Mouse (Mus musculus) lung, embryonic 14.5 days (tissue): ENCODE results near the gene Rela. TPM values are rescaled to one million over a fixed set of nuclear protein-coding genes. Genes with fewer than 3 reads are reported as not detected.

Source experiments
- ATAC-seq: fragments of 200-750 bp; cut with Nextera tagmentation; 2 replicates; pipeline ENCODE4 v1.8.0; 2017; ENCODE audit warnings: mild to moderate bottlenecking, moderate TSS enrichment, moderate library complexity; ENCODE audit not compliant: insufficient read depth
- DNase-seq: peaks from one replicate; pipeline ENCODE4 v3.0.0-alpha.2; 2015
- H3K27ac ChIP-seq: fragments of 300-500 bp; sonication (generic); 2 replicates; pipeline ENCODE4 v1.5.1; 2014; ENCODE audit warnings: low read depth, mild to moderate bottlenecking, moderate library complexity
- H3K27me3 ChIP-seq: fragments of 300-500 bp; sonication (generic); 2 replicates; pipeline ENCODE4 v1.6.1; 2014; ENCODE audit warnings: low read length, control low read depth; ENCODE audit not compliant: insufficient read depth
- H3K36me3 ChIP-seq: fragments of 300-500 bp; sonication (generic); 2 replicates; pipeline ENCODE4 v1.6.1; 2014; ENCODE audit warnings: control low read depth; ENCODE audit not compliant: insufficient read depth
- H3K4me1 ChIP-seq: fragments of 300-500 bp; sonication (generic); 2 replicates; pipeline ENCODE4 v1.6.1; 2014; ENCODE audit warnings: antibody characterized with exemption, control low read depth; ENCODE audit not compliant: insufficient read depth
- H3K4me2 ChIP-seq: fragments of 300-500 bp; sonication (generic); 2 replicates; pipeline ENCODE4 v1.6.1; 2014; ENCODE audit warnings: mild to moderate bottlenecking
- H3K4me3 ChIP-seq: fragments of 300-500 bp; sonication (generic); 2 replicates; pipeline ENCODE4 v1.5.1; 2014; ENCODE audit warnings: low read depth, low read length
- H3K9ac ChIP-seq: fragments of 300-500 bp; sonication (generic); 2 replicates; pipeline ENCODE4 v1.6.1; 2014
- H3K9me3 ChIP-seq: fragments of 300-500 bp; sonication (generic); 2 replicates; pipeline ENCODE4 v1.6.1; 2016; ENCODE audit warnings: low read depth, low read length, control low read depth
- CTCF ChIP-seq: IDR thresholded peaks from 2 replicates; pipeline ENCODE4 v1.5.1; 2016; ENCODE audit warnings: antibody characterized with exemption, low read depth
- WGBS: fragments of 180-500 bp; shearing (Covaris S2); extraction: QIAGEN DNeasy Blood & Tissue Kit; methylation state at CpG from one replicate; pipeline ENCODE4 v1.1.7; 2014; 5-methylcytosine and 5-hydroxymethylcytosine counted together
- polyA plus RNA-seq: library from polyadenylated mRNA; unstranded; fragments of >200 nt; fragmentation: Nextera tagmentation; extraction: Ambion mirVana; gene quantifications from 2 replicates; pipeline ENCODE4 v1.2.1, GENCODE M21; 2014

Rela gene
- polyA plus RNA-seq, 1 experiment from 2014 or later, result 52.3 TPM

DNA sequence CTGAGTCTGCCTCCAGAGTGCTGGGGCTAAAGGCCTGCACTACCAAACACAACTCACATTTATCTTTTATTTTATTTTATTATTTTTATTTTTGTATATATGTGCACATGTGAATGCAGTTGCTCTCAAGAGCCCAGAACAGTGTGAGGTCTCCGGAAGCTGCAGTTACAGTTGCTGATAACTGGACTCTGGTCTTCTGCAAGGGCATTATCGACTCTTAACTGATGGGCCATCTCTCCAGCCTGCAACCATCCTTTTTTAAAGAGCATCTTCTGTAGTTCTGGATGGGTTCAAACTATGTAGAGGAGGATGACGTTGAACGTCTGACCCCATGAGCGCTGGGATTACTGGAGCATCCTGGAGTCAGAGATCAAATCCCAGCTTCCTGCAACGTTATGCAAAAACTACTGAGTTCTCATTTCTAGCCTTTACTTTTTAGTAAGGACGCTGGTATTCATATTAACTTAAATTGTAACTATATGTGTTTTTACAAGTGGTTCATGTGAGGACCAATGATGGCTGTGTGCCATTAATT lies 1.2 kb upstream of the Rela start:
- no peak overlapping the region for H3K27ac ChIP-seq
- H3K9ac ChIP-seq, result no peak overlapping the region
- no peak for DNase-seq
- no peak for ATAC-seq
- peaks cover 26% of the 10 kb centered on the region for H3K36me3 ChIP-seq
- 76% methylated on average over 7 of the region's 7 CpGs for WGBS
- peak overlapping the region; percentile 94 for H3K4me2 ChIP-seq
- peaks cover 12% of the 10 kb centered on the region for H3K4me1 ChIP-seq
- no peaks in the 10 kb centered on the region for H3K9me3 ChIP-seq
- H3K4me3 ChIP-seq, result peak overlapping the region; percentile 78; the same call in 1 of the 2 replicates
- TF ChIP-seq CTCF, result no peak
- H3K27me3 ChIP-seq, result no peaks in the 10 kb centered on the region

DNA sequence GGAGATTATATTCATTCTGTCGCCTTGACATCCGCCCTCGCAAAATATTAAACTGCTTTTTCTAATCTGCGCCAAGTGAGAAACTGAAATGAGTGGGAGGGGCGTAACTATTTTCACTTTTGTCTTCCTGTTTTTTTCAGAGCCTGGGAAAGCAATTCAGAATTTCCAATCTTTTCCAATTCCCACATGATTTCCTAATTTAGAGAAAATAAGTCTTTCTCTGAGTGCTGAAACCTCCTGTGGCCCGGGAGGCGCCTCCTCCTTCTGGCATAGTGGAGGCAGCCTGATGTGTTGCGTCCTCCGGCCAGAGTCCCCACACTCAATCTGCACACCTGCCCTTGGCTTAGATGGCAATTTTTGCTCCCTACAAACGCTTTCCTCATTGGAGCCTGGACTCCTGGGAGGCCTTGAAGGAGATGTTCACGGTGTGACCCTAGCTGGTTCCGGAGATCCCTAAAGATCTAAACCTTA lies 677 bp upstream of the Rela start:
- peaks cover 12% of the 10 kb centered on the region for H3K4me1 ChIP-seq
- H3K4me3 ChIP-seq, result peak overlapping the region; percentile 78
- H3K9me3 ChIP-seq, result no peaks in the 10 kb centered on the region
- peak overlapping the region; percentile 89 for H3K9ac ChIP-seq
- peak overlapping the region; percentile 95 for H3K27ac ChIP-seq
- ATAC-seq, result no peak; the same call in 1 of the 2 replicates
- 38% methylated on average over 12 of the region's 12 CpGs for WGBS
- no peak for TF ChIP-seq CTCF
- peak; percentile 7 for DNase-seq
- peaks cover 31% of the 10 kb centered on the region for H3K36me3 ChIP-seq
- H3K27me3 ChIP-seq, result no peaks in the 10 kb centered on the region
- H3K4me2 ChIP-seq, result peak overlapping the region; percentile 94

DNA sequence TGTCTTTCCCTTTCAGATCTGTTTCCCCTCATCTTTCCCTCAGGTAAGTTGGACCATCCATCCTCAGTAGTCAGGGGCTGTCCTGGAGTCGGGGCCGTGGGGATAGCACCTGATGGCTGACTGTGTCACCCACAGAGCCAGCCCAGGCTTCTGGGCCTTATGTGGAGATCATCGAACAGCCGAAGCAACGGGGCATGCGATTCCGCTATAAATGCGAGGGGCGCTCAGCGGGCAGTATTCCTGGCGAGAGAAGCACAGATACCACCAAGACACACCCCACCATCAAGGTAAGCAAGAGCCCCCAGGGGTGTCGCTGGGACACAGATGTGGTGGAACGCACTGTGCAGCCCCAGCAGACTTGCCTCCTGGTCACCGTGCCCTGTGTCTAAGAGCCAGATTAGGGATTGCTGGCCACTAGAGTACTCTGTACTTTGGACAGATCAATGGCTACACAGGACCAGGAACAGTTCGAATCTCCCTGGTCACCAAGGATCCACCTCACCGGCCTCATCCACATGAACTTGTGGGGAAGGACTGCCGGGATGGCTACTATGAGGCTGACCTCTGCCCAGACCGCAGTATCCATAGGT lies 1.2 kb downstream of the Rela start:
- ATAC-seq (no peak), DNase-seq (no peak)
- no peak for TF ChIP-seq CTCF
- Histone ChIP-seq H3K4me1 (peaks cover 12% of the 10 kb centered on the region), H3K36me3 (peaks cover 49% of the 10 kb centered on the region), H3K4me3 (peak overlapping the region; percentile 78), H3K4me2 (peak overlapping the region; percentile 94), H3K27ac (peak overlapping the region; percentile 58; the same call in 1 of the 2 replicates), H3K27me3 (no peaks in the 10 kb centered on the region), H3K9me3 (no peaks in the 10 kb centered on the region), H3K9ac (peak overlapping the region; percentile 89)
- WGBS, result 90% methylated on average over 18 of the region's 18 CpGs

DNA sequence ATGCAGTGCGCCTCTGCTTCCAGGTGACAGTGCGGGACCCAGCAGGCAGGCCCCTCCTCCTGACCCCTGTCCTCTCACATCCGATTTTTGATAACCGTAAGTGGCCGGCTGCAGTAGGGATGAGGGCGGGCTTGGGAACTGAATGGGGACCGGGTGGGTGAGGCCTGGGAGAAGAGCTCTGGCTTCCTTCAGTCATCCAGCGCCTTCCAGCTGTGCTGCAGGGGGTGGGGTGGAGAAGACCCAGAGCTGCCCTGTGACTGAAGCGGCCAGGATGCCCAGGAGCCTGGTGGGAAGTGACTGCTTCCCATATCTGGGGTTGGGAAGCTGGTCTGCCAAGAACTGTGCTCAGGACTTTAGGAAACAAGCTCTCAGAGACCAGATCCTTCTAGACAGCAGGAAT lies 3.1 kb downstream of the Rela start:
- Histone ChIP-seq H3K4me3 (no peak overlapping the region), H3K9ac (no peak overlapping the region), H3K36me3 (peaks cover 66% of the 10 kb centered on the region), H3K4me1 (peaks cover 12% of the 10 kb centered on the region), H3K9me3 (no peaks in the 10 kb centered on the region), H3K27ac (no peak overlapping the region), H3K4me2 (no peak overlapping the region), H3K27me3 (no peaks in the 10 kb centered on the region)
- ATAC-seq (no peak), DNase-seq (no peak)
- 40% methylated on average over 9 of the region's 9 CpGs for WGBS
- no peak for TF ChIP-seq CTCF

DNA sequence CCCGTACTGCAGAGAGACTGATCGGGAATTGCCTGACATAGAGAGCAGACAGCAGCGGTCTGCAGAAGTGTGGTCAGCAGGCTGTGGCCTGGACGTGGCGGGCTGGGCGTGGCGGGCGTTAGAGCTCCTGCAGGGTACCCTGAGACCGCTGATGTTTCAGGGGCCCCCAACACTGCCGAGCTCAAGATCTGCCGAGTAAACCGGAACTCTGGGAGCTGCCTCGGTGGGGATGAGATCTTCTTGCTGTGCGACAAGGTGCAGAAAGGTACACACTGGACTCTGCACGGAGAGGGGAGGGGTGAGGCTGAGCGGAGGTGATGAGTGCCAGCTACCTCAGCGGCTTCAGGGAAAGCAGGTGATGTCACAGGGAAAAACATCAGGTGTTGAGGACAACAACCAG lies 3.7 kb downstream of the Rela start:
- Histone ChIP-seq H3K36me3 (peaks cover 73% of the 10 kb centered on the region), H3K27me3 (no peaks in the 10 kb centered on the region), H3K9ac (no peak overlapping the region), H3K4me2 (no peak overlapping the region), H3K27ac (no peak overlapping the region), H3K4me3 (no peak overlapping the region), H3K9me3 (no peaks in the 10 kb centered on the region), H3K4me1 (peaks cover 12% of the 10 kb centered on the region)
- ATAC-seq (no peak), DNase-seq (no peak)
- WGBS, result 82% methylated on average over 17 of the region's 17 CpGs
- TF ChIP-seq CTCF, result no peak

DNA sequence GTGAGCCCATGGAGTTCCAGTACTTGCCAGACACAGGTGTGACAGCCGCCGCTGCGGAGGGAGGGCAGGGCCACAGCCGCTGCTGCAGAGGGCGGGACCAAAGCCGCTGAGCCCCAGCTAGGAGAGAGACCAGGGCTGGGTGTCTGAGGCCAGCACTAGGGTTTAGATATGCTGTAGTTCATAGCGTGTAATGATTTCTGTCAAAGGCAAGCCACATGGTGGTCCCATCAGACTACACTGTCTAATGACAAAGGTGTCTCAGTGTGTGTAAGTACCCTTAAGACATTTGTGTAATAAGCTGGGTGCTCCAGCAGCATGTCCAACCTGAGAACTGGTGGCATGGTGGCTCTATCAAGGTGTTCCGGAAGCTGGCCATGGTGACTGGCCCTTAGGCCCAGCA lies 4.4 kb downstream of the Rela start:
- Histone ChIP-seq H3K4me2 (no peak overlapping the region), H3K27me3 (no peaks in the 10 kb centered on the region), H3K4me3 (no peak overlapping the region), H3K9ac (no peak overlapping the region), H3K27ac (no peak overlapping the region), H3K4me1 (peaks cover 11% of the 10 kb centered on the region), H3K9me3 (no peaks in the 10 kb centered on the region), H3K36me3 (peaks cover 79% of the 10 kb centered on the region)
- TF ChIP-seq CTCF, result no peak
- WGBS, result 83% methylated on average over 8 of the region's 8 CpGs
- no peak for ATAC-seq
- DNase-seq, result no peak

DNA sequence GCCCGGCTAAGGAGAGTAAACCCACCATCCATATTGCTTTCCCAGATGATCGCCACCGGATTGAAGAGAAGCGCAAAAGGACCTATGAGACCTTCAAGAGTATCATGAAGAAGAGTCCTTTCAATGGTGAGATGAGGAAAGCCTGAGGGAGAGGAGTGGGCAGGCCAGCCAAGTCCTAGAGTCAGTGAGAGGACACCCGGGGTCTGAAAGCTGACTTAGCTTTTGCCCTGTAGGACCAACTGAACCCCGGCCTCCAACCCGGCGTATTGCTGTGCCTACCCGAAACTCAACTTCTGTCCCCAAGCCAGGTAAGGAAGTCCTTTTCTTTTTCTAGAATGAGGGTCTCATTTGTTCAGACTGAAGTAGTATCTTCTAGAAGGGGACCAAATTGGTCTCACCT lies 8.0 kb downstream of the Rela start:
- Histone ChIP-seq H3K4me2 (no peak overlapping the region), H3K9me3 (no peaks in the 10 kb centered on the region), H3K27me3 (no peaks in the 10 kb centered on the region), H3K36me3 (peaks cover 77% of the 10 kb centered on the region), H3K4me1 (0 out of 2 replicates have a peak, but pooled peaks cover 7% of the 10 kb centered on the region), H3K4me3 (no peak overlapping the region), H3K9ac (no peak overlapping the region), H3K27ac (no peak overlapping the region)
- ATAC-seq, result no peak
- 95% methylated on average over 9 of the region's 9 CpGs for WGBS
- TF ChIP-seq CTCF, result no peak
- no peak for DNase-seq
